8 mouse cellular contexts compared by ENCODE assay signal in the genomic region with DNA sequence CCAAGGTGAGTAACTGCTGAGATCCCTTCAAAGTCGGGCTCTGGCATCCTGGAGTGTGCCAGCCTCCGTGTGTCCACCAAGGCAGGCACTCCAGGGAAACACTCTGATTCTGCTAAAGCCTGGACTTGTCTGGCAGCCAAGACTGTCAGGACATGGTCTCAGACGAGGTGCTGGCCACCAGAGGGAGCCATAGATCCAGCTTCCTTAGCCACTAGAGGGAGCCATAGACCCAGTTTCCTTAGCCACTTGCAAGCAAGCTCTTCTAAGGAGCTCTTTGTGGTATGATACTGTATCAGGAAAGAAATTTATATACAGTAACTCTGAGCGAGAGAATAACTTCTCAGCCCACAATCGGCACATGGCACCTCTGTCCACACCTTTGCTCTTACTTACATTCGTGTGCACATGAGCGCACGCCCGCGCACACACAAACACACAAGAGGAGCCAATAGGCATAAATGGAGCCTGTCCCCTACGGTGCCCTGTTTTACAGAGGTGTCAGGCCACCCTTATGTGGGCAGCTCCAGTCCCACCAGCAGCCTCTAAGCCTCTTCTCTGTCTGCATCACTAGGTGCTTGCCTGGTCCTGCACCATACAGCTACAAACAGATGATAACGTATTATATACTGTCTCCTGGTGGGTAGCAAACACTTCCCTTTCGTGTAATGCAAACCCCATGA. TPM values are rescaled to one million over a fixed set of nuclear protein-coding genes. Genes with fewer than 3 reads are reported as not detected.
DNase-seq lines count a peak whose midpoint lies in the region; ATAC-seq lines count a peak whose summit lies in the region.

No protein-coding gene starts in this region.

- DNase-seq in 3134 (ENCODE audit: extremely low read depth, insufficient read length, low spot score): peak; percentile 86
- peak; percentile 84 for DNase-seq in adrenal gland, postnatal 25 days
- peak; percentile 90 to 95 for DNase-seq in heart, adult 18-20 months
- peak; percentile 96 for DNase-seq in kidney, adult 18-20 months
- peak; percentile 97 for DNase-seq in limb, embryonic 10.5 days (ENCODE audit: low spot score)
- peak; percentile 95 for DNase-seq in midbrain, embryonic 14.5 days
- DNase-seq in spleen, adult 12 weeks (ENCODE audit: low spot score): peak; percentile 78

- H3K36me3 ChIP-seq in embryonic facial prominence, embryonic 12.5 days: no peaks in the 10 kb centered on the region
- H3K36me3 ChIP-seq in limb, embryonic 10.5 days: no peaks in the 10 kb centered on the region
- H3K36me3 ChIP-seq in midbrain, embryonic 14.5 days (ENCODE audit: control insufficient read depth, insufficient read depth, low read length): no peaks in the 10 kb centered on the region

- no peaks in the 10 kb centered on the region for H3K27me3 ChIP-seq in embryonic facial prominence, embryonic 12.5 days
- no peaks in the 10 kb centered on the region for H3K27me3 ChIP-seq in limb, embryonic 10.5 days (ENCODE audit: low read depth, poor library complexity, severe bottlenecking)
- no peaks in the 10 kb centered on the region for H3K27me3 ChIP-seq in midbrain, embryonic 14.5 days (ENCODE audit: control insufficient read depth, insufficient read depth, low read length)

- H3K4me2 ChIP-seq in embryonic facial prominence, embryonic 12.5 days (replicated peaks): no peak overlapping the region
- no peak overlapping the region for H3K4me2 ChIP-seq in midbrain, embryonic 14.5 days (ENCODE audit: low read length)

- H3K9ac ChIP-seq in embryonic facial prominence, embryonic 12.5 days: no peak overlapping the region
- no peak overlapping the region for H3K9ac ChIP-seq in midbrain, embryonic 14.5 days (replicated peaks; ENCODE audit: low read length)

- 42% methylated on average over 13 of the region's 13 CpGs for WGBS in embryonic facial prominence, embryonic 12.5 days
- WGBS in limb, embryonic 10.5 days: 47% methylated on average over 13 of the region's 13 CpGs
- WGBS in midbrain, embryonic 14.5 days: 45% methylated on average over 13 of the region's 13 CpGs

- ATAC-seq in embryonic facial prominence, embryonic 12.5 days (ENCODE audit: insufficient number of reproducible peaks, insufficient read depth, low FRiP score, low TSS enrichment): peak; percentile 57; the same call in 1 of the 2 replicates
- peak; percentile 69; the same call in 1 of the 2 replicates for ATAC-seq in midbrain, embryonic 14.5 days (ENCODE audit: low FRiP score, low TSS enrichment)

- H3K4me1 ChIP-seq in embryonic facial prominence, embryonic 12.5 days: peaks cover 41% of the 10 kb centered on the region
- peaks cover 64% of the 10 kb centered on the region for H3K4me1 ChIP-seq in limb, embryonic 10.5 days
- H3K4me1 ChIP-seq in midbrain, embryonic 14.5 days (ENCODE audit: control insufficient read depth, insufficient read depth, low read length): peaks cover 10% of the 10 kb centered on the region; the same call in 1 of the 2 replicates

- no peaks in the 10 kb centered on the region for H3K9me3 ChIP-seq in embryonic facial prominence, embryonic 12.5 days
- H3K9me3 ChIP-seq in limb, embryonic 10.5 days (replicated peaks): no peaks in the 10 kb centered on the region
- no peaks in the 10 kb centered on the region for H3K9me3 ChIP-seq in midbrain, embryonic 14.5 days (ENCODE audit: control insufficient read depth, low read length)

- H3K4me3 ChIP-seq in embryonic facial prominence, embryonic 12.5 days: no peak overlapping the region
- H3K4me3 ChIP-seq in limb, embryonic 10.5 days: no peak overlapping the region
- no peak overlapping the region for H3K4me3 ChIP-seq in midbrain, embryonic 14.5 days (replicated peaks; ENCODE audit: low read depth, low read length)

- H3K27ac ChIP-seq in embryonic facial prominence, embryonic 12.5 days: peak overlapping the region; percentile 72; the same call in 1 of the 2 replicates
- H3K27ac ChIP-seq in limb, embryonic 10.5 days: peak overlapping the region; percentile 78
- H3K27ac ChIP-seq in midbrain, embryonic 14.5 days (replicated peaks; ENCODE audit: low read depth, low read length): 0 out of 2 replicates have a peak overlapping the region, but pooled peaks have one; percentile 37

RNA-seq across cellular contexts. Expression of a gene that starts 35.6 kb away (rescaled TPM):
- total RNA-seq in adrenal gland, postnatal 25 days (2021): 26.1 and 29.6 TPM in 2 replicates
- 122 and 127 TPM in 2 replicates for polyA plus RNA-seq in embryonic facial prominence, embryonic 12.5 days (2016; fragmentation: Nextera tagmentation; extraction: Ambion mirVana)
- total RNA-seq in heart, adult 18-20 months (2021): 1 to 10 TPM; 7.9 to 8.5 TPM
- polyA plus RNA-seq in limb, embryonic 10.5 days (2016; fragmentation: Nextera tagmentation; extraction: Ambion mirVana): 149 and 159 TPM in 2 replicates
- 8.5 and 33.0 TPM in 2 replicates for polyA plus RNA-seq in midbrain, embryonic 14.5 days (2014; fragmentation: Nextera tagmentation; extraction: Ambion mirVana)
